Mouse (Mus musculus): ENCODE data around the gene Gphn. TPM values are rescaled to one million over a fixed set of nuclear protein-coding genes. Genes with fewer than 3 reads are reported as not detected.
"Not testable (repeated sequence)": the region's sequence is repeated elsewhere in the genome, so short reads cannot be mapped to it uniquely, and the experiment has no call there.

The Gphn gene
- polyA plus RNA-seq, 1 experiment from 2014 or later, result 11.2 TPM

DNA sequence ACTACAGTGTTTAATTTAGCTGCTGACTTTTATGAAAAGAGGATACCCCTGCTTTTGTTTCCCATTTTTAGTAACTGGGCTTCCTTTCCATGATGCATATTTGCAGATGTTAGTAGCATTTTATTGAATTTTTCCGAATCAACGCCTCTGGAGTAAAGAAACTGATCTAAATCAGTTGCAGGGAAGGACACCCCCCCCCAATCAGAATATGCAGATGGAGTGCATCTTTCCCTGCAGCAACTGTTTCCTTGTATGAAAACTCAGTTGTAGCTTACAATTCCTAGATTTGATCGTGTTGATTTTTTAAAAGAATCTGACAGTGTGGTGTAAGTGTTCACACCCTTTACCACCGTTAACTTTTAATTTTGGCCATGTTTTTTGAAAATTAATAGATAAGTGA, 2.0 kb downstream of the Gphn start:
- H3K9me3 ChIP-seq, result no peaks in the 10 kb centered on the region
- H3K27ac ChIP-seq (replicated peaks), result no peak overlapping the region
- no peaks in the 10 kb centered on the region for H3K36me3 ChIP-seq (replicated peaks)
- DNase-seq (ENCODE audit: low spot score), result no peak
- WGBS, result 46% methylated on average over 4 of the region's 4 CpGs
- H3K4me3 ChIP-seq, result peak overlapping the region; percentile 88
- H3K27me3 ChIP-seq (replicated peaks; ENCODE audit: low read depth, poor library complexity, severe bottlenecking), result no peaks in the 10 kb centered on the region
- H3K4me1 ChIP-seq, result peaks cover 13% of the 10 kb centered on the region

DNA sequence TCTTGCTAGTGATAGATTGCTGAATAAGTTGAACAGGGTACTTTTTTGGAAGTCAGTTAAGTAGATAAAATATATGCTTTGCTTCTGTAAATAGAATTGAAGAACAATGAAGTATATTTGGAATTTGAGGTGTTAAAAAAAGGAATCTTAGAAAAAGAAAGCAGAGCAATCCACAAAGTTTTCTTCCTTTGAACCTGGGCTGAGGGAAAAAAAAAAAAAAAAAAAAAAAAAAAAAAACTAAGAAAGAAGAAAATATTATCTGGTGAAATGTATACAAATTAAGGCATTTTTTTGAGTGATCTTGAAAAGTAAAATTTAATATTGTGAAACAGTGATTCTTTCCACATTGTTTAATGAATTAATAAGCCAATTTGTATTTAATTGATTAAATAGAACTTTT, 6.4 kb downstream of the Gphn start:
- Histone ChIP-seq H3K36me3 (replicated peaks) (no peaks in the 10 kb centered on the region), H3K4me3 (no peak overlapping the region), H3K27ac (replicated peaks) (no peak overlapping the region), H3K9me3 (no peaks in the 10 kb centered on the region), H3K27me3 (replicated peaks; ENCODE audit: low read depth, poor library complexity, severe bottlenecking) (no peaks in the 10 kb centered on the region), H3K4me1 (0 out of 2 replicates have a peak, but pooled peaks cover 3% of the 10 kb centered on the region)
- DNase-seq (ENCODE audit: low spot score), result no peak

DNA sequence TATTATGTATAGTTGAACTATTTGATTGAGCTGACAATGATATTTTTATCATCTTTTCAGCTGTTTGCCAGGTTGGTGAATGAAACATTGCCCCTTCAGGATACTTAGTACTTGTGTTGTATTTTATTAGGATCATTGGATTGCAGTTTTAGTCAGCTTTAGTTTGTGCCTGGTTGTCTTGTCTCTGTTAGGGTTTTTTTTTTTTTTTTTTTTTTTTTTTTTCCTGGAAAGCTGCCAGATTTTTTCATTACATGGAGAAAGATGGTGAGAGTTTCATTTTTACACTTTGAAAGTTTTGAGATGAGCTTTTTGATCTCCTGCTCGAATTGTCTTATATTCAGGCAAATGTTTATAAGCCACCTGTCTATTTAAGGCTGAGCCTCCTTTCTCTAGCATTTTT, 22.2 kb downstream of the Gphn start:
- Histone ChIP-seq H3K27me3 (replicated peaks; ENCODE audit: low read depth, poor library complexity, severe bottlenecking) (no peaks in the 10 kb centered on the region), H3K4me3 (no peak overlapping the region), H3K9me3 (no peaks in the 10 kb centered on the region), H3K36me3 (replicated peaks) (no peaks in the 10 kb centered on the region), H3K27ac (replicated peaks) (no peak overlapping the region), H3K4me1 (no peaks in the 10 kb centered on the region)
- 76% methylated on average over 1 of the region's 1 CpGs for WGBS
- DNase-seq (ENCODE audit: low spot score), result no peak

DNA sequence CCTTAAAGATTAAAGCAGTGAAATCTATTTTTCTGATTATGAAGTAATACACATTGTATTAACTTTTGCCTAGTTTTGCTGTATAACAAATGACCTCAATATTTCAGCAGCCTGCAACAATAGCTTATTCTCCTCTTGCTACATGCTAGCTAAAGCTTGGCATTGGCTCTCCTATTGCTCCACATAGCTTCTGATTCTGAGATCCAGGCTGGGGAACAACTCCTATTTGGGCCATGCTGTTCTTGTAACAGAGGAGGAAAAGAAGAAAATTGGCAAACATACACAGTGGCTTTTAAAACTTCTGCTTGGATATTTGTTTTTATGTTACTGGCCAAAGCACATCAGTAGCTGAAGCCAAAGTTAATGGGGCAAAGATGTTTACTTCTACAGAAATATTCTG, 23.0 kb downstream of the Gphn start:
- Histone ChIP-seq H3K9me3 (no peaks in the 10 kb centered on the region), H3K27ac (replicated peaks) (no peak overlapping the region), H3K27me3 (replicated peaks; ENCODE audit: low read depth, poor library complexity, severe bottlenecking) (no peaks in the 10 kb centered on the region), H3K4me3 (no peak overlapping the region), H3K36me3 (replicated peaks) (no peaks in the 10 kb centered on the region), H3K4me1 (no peaks in the 10 kb centered on the region)
- DNase-seq (ENCODE audit: low spot score), result no peak

DNA sequence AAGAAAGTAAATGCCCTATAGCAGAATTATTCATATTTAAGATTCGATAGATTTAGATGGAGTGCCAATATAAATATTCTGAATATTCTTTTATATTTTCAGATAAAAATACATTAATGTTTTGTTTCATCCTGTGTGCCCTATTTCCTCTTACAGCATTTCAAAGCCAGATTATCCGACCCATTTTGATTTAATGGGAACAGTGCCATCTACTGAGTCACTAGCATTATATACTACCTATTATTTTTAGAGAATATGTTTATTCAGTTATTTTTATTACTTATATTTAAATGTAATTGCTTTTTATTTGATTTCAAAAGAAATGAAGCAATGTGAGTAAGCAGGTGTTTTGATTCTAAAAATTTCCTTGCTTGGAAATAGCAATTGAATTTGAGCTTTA, 51.2 kb downstream of the Gphn start:
- Histone ChIP-seq H3K9me3 (no peaks in the 10 kb centered on the region; the same call in 1 of the 2 replicates), H3K27ac (replicated peaks) (no peak overlapping the region)
- WGBS, result 87% methylated on average over 2 of the region's 2 CpGs

DNA sequence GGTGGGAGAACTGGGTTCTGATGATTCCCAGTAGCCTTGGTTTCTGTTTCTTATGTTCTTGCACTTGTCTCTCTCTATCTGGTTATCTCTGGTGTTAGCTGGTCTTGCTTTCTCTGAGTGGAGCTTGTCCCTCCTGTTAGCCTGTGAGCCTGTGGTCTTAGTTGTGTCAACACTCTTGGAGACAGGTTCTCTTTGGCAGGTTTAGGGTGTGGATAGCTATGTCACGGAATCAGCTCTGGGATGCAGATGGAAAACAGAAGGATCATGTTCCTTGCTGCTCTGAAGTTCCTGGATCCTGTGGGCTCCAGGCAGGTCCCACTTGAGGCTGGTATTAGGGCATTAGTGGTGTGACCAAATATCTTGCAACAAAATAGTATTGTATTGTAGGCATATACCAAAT, 64.2 kb downstream of the Gphn start:
- Histone ChIP-seq H3K4me3 (no peak overlapping the region), H3K27ac (replicated peaks) (no peak overlapping the region), H3K9me3 (no peaks in the 10 kb centered on the region), H3K4me1 (no peaks in the 10 kb centered on the region), H3K27me3 (replicated peaks; ENCODE audit: low read depth, poor library complexity, severe bottlenecking) (no peaks in the 10 kb centered on the region), H3K36me3 (replicated peaks) (no peaks in the 10 kb centered on the region)
- no peak for DNase-seq (ENCODE audit: low spot score)
- 89% methylated on average over 1 of the region's 1 CpGs for WGBS

More for the DNA sequence above, 51.2 kb downstream of the Gphn start:
- no peak for DNase-seq (ENCODE audit: low spot score)
- Histone ChIP-seq H3K4me1 (no peaks in the 10 kb centered on the region), H3K4me3 (no peak overlapping the region), H3K36me3 (replicated peaks) (no peaks in the 10 kb centered on the region), H3K27me3 (replicated peaks; ENCODE audit: low read depth, poor library complexity, severe bottlenecking) (no peaks in the 10 kb centered on the region)

DNA sequence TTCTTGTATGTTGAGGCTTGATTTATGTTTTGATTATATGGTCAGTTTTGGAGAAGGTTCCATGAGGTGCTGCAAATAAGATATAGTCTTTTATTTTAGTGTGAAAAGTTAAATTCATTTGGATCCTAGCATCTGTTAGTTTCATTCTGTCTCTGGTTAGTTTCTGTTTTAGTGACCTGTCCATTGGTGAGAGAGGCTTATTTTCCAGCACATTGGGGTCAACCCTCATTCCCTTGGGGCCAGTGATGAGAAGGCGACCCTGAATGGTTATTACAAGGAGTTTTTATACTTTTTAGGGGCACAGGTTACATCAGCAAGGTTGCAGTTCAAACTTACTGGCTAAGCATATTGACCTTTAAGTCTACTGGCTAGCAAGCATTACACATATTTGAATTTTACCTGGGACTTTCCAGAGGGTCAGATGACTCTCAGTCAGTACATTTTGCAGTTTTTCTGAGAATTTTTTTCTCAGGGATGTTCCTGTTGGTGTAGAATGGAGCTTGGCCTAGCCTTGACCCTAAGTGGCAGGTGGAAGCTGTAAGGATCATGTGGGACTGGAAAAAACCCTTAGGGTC, 72.7 kb downstream of the Gphn start:
- Histone ChIP-seq H3K4me1 (no peaks in the 10 kb centered on the region), H3K27ac (replicated peaks) (no peak overlapping the region), H3K9me3 (no peaks in the 10 kb centered on the region), H3K27me3 (replicated peaks; ENCODE audit: low read depth, poor library complexity, severe bottlenecking) (no peaks in the 10 kb centered on the region), H3K36me3 (replicated peaks) (no peaks in the 10 kb centered on the region), H3K4me3 (no peak overlapping the region)
- DNase-seq (ENCODE audit: low spot score), result no peak
- 70% methylated on average over 1 of the region's 1 CpGs for WGBS

DNA sequence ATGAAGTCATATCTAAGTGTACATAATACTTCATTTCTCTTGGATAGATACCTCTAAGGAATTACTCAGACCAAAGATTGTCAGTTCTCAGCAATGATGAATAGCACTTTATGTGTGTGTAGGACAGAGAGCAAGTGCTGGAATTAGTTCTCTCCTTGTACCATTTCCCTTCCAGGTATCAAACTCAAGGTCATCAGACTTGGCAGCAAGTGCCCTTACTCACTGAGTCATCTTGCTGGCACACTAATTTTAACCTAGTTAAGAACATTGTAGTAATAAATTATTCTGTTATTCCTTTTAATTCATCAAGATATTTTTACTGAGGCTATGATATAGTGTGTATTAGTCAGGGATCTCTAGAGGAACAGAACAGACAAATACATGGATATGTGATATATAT, 88.9 kb downstream of the Gphn start:
- Histone ChIP-seq H3K4me3 (no peak overlapping the region), H3K36me3 (replicated peaks) (peaks cover 4% of the 10 kb centered on the region; the same call in 1 of the 2 replicates), H3K27ac (replicated peaks) (no peak overlapping the region), H3K27me3 (replicated peaks; ENCODE audit: low read depth, poor library complexity, severe bottlenecking) (no peaks in the 10 kb centered on the region), H3K9me3 (no peaks in the 10 kb centered on the region), H3K4me1 (no peaks in the 10 kb centered on the region)
- no peak for DNase-seq (ENCODE audit: low spot score)

DNA sequence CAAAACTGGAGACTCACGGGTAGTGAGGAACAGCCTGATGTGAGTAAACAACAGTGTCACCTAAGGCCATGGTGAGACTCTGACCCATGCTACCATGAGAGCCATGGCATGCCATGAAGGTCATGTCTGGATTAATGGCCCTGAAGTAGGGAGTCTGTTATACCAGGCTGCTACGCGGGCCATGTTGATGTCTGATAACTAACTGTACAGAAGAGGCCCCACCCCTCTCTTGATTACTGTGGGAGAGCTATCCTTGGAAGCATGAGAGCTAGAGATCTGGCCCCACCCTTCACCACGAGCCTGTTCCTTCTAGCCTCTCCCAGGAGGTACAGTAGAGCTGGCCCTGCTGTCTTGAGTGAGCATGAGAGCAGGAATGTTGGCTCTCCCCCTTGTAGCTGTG, 101.8 kb downstream of the Gphn start:
- H3K27ac ChIP-seq (replicated peaks), result no peak overlapping the region
- no peaks in the 10 kb centered on the region for H3K27me3 ChIP-seq (replicated peaks; ENCODE audit: low read depth, poor library complexity, severe bottlenecking)
- 90% methylated on average over 4 of the region's 4 CpGs for WGBS
- no peak for DNase-seq (ENCODE audit: low spot score)
- no peaks in the 10 kb centered on the region for H3K36me3 ChIP-seq (replicated peaks)
- H3K4me1 ChIP-seq, result no peaks in the 10 kb centered on the region
- no peak overlapping the region for H3K4me3 ChIP-seq
- H3K9me3 ChIP-seq, result no peaks in the 10 kb centered on the region

DNA sequence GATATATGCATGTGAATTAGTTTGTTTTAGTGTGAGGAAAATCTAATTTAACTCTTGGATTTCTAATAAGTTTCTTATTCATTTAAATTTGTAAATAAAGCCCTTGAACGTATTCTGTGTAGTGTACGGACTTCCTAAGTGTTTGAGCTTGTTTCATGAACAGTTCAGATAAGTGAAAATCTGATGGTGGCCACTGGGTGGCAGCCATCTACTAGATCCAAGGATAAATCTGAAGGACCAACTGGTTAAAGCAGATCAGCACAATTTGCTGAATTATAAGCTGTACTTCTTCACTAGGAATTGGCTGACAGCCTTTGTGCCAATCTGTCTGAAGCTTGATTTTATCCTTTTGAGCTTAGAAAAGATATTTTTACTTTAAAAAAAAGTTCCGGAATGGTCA, 105.9 kb downstream of the Gphn start:
- Histone ChIP-seq H3K27ac (replicated peaks) (no peak overlapping the region), H3K36me3 (replicated peaks) (no peaks in the 10 kb centered on the region), H3K9me3 (no peaks in the 10 kb centered on the region), H3K4me3 (no peak overlapping the region), H3K27me3 (replicated peaks; ENCODE audit: low read depth, poor library complexity, severe bottlenecking) (no peaks in the 10 kb centered on the region), H3K4me1 (no peaks in the 10 kb centered on the region)
- WGBS, result 72% methylated on average over 3 of the region's 3 CpGs
- peak; percentile 40 for DNase-seq (ENCODE audit: low spot score)

DNA sequence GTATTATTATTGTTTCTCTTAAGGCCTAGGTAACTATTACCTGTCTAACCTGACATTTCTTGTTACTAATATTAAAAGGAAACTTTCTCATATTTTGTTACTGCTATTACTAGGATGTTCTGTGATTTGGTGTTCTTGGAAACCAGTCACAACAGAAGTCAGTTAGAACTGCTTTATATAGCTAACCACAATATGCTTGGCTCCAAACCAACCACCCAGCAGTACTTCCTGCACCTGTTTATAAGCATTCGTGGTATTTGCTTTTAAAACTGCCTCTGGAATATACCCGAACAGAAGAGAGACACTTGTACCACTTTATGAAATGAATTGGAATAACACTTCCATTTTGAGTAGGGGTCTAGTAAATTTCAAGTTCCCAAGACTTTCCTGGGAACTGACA, 130.3 kb downstream of the Gphn start:
- WGBS, result 85% methylated on average over 2 of the region's 2 CpGs
- no peak overlapping the region for H3K4me3 ChIP-seq
- H3K9me3 ChIP-seq, result no peaks in the 10 kb centered on the region
- no peak overlapping the region for H3K27ac ChIP-seq (replicated peaks)
- H3K36me3 ChIP-seq (replicated peaks), result no peaks in the 10 kb centered on the region
- no peak for DNase-seq (ENCODE audit: low spot score)
- H3K27me3 ChIP-seq (replicated peaks; ENCODE audit: low read depth, poor library complexity, severe bottlenecking), result no peaks in the 10 kb centered on the region
- no peaks in the 10 kb centered on the region for H3K4me1 ChIP-seq

DNA sequence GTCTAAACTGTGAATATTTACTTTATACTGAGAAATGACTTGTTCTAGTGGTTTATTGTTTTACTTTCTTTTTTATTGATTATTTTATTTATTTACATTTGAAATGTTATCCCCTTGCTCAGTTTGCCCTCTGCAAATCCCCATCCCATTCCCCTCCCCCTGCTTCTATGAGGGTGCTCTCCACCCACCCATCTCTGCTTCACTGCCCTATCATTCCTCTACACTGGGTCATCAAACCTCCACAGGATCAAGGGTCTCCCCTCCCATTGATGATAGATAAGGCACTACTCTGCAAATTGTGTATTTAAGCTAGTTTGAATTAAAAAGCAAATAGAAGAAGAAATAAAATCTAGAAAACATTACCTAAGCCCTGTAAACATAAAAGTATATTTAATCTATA, 163.1 kb downstream of the Gphn start:
- H3K36me3 ChIP-seq (replicated peaks), result no peaks in the 10 kb centered on the region
- H3K27ac ChIP-seq (replicated peaks), result no peak overlapping the region
- DNase-seq (ENCODE audit: low spot score), result no peak
- no peaks in the 10 kb centered on the region for H3K4me1 ChIP-seq
- no peak overlapping the region for H3K4me3 ChIP-seq
- H3K27me3 ChIP-seq (replicated peaks; ENCODE audit: low read depth, poor library complexity, severe bottlenecking), result no peaks in the 10 kb centered on the region
- no peaks in the 10 kb centered on the region for H3K9me3 ChIP-seq

DNA sequence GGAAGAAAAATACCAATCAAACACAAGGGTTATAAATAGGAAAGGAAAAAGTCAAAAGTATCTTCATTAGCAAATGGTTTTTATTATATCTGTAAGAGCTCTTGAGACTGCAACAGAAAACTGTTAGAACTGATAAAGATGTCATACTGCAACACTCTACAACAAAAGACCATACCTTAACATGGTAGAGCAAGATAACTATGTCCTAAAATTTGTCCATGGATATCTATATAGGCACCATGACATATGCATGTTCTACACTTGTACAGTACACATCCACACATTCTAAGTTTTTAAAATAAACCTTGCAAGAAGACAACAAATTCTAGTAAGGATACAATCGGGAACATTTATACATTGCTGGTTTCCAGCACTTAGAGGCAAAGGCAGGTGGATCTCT, 169.1 kb downstream of the Gphn start:
- 94% methylated on average over 1 of the region's 1 CpGs for WGBS
- no peaks in the 10 kb centered on the region for H3K36me3 ChIP-seq (replicated peaks)
- H3K27me3 ChIP-seq (replicated peaks; ENCODE audit: low read depth, poor library complexity, severe bottlenecking), result no peaks in the 10 kb centered on the region
- H3K9me3 ChIP-seq, result no peaks in the 10 kb centered on the region
- H3K4me1 ChIP-seq, result no peaks in the 10 kb centered on the region
- H3K27ac ChIP-seq (replicated peaks), result no peak overlapping the region
- DNase-seq (ENCODE audit: low spot score), result no peak
- H3K4me3 ChIP-seq, result no peak overlapping the region

DNA sequence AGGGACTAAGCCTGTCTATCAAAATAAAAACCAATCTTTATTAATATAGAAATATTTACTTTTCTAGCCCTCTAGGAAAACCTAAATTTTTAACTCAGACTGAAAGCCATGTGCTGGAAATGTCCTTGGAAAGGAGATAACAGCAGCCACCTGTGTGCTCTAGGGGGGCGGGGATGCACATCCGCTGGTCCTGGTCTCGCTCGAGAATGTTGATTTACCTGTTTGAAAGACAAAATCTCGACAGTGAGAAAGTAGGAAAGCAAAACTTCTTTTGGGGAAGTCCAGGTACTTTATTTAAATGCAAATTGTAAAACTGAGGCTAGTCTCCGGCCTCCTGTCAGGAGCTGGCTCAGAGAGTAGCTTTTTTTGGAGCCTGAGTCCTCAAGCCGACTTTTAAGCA, 181.3 kb downstream of the Gphn start:
- not testable (repeated sequence) for H3K36me3 ChIP-seq (replicated peaks); H3K27ac ChIP-seq (replicated peaks); H3K9me3 ChIP-seq; H3K27me3 ChIP-seq (replicated peaks; ENCODE audit: low read depth, poor library complexity, severe bottlenecking); H3K4me1 ChIP-seq; H3K4me3 ChIP-seq; DNase-seq (ENCODE audit: low spot score)
- WGBS, result 52% methylated on average over 7 of the region's 7 CpGs

All from embryonic facial prominence, embryonic 10.5 days (tissue).